Mouse (Mus musculus) ovary, postnatal 36 days (tissue): ENCODE measurements around the gene H6pd.

Experiments
- DNase-seq: peaks from one replicate; pipeline ENCODE4 v3.0.0; 2022; ENCODE audit warnings: low spot score, mixed read lengths

The H6pd gene

GRCm38 (mm10) chr4:149998786-149999509, 9.9 kb downstream of the H6pd start:
- DNase-seq = peak; percentile 55

GRCm38 (mm10) chr4:149997999-149998398, 10.8 kb downstream of the H6pd start:
- no peak for DNase-seq

- DNase-seq = no peak
Measured at GRCm38 (mm10) chr4:149996440-149996839, 12.4 kb downstream of the H6pd start.

- DNase-seq = no peak
Measured at GRCm38 (mm10) chr4:149995911-149996310, 12.9 kb downstream of the H6pd start.

GRCm38 (mm10) chr4:149994218-149994617, 14.6 kb downstream of the H6pd start:
- DNase-seq = no peak

- DNase-seq = no peak
Measured at GRCm38 (mm10) chr4:149992670-149993032, 16.2 kb downstream of the H6pd start.

- DNase-seq = no peak
Measured at GRCm38 (mm10) chr4:149991755-149992669, 16.8 kb downstream of the H6pd start.

- DNase-seq = no peak
Measured at GRCm38 (mm10) chr4:149990954-149991633, 17.7 kb downstream of the H6pd start.

GRCm38 (mm10) chr4:149990212-149990953, 18.4 kb downstream of the H6pd start:
- no peak for DNase-seq

GRCm38 (mm10) chr4:149988931-149989556, 19.8 kb downstream of the H6pd start:
- DNase-seq = peak; percentile 88

GRCm38 (mm10) chr4:149988301-149988700, 20.5 kb downstream of the H6pd start:
- no peak for DNase-seq

- no peak for DNase-seq
Measured at GRCm38 (mm10) chr4:149986671-149987417, 22.0 kb downstream of the H6pd start.

- no peak for DNase-seq
Measured at GRCm38 (mm10) chr4:149983921-149984645, 24.7 kb downstream of the H6pd start.

GRCm38 (mm10) chr4:149982154-149982553, 26.7 kb downstream of the H6pd start:
- no peak for DNase-seq

GRCm38 (mm10) chr4:149979819-149980308, 29.0 kb downstream of the H6pd start:
- DNase-seq = peak; percentile 84

- no peak for DNase-seq
Measured at GRCm38 (mm10) chr4:149978820-149979219, 30.0 kb downstream of the H6pd start.

GRCm38 (mm10) chr4:149977801-149978544, 30.9 kb downstream of the H6pd start:
- DNase-seq = peak; percentile 65

- no peak for DNase-seq
Measured at GRCm38 (mm10) chr4:149977181-149977580, 31.6 kb downstream of the H6pd start.

GRCm38 (mm10) chr4:149975730-149976254, 33.0 kb downstream of the H6pd start:
- no peak for DNase-seq
